Mouse (Mus musculus) heart, embryonic 11.5 days (tissue): Measurements from ENCODE around the gene Itprid2. TPM values are rescaled to one million over a fixed set of nuclear protein-coding genes. Genes with fewer than 3 reads are reported as not detected.

ENCODE experiments used
- ATAC-seq: fragments of 200-750 bp; cut with Nextera tagmentation; replicated peaks from 2 replicates; pipeline ENCODE4 v1.8.0; 2017; ENCODE audit warnings: moderate library complexity; ENCODE audit not compliant: insufficient number of reproducible peaks, low FRiP score, low TSS enrichment
- H3K27ac ChIP-seq: fragments of 300-500 bp; sonication (generic); 2 replicates; pipeline ENCODE4 v1.5.1; 2014; ENCODE audit warnings: mild to moderate bottlenecking, low read depth, low read length
- H3K27me3 ChIP-seq: fragments of 300-500 bp; sonication (generic); 2 replicates; pipeline ENCODE4 v1.6.1; 2014; ENCODE audit warnings: mild to moderate bottlenecking, low read length, mixed read lengths; ENCODE audit not compliant: control insufficient read depth, insufficient read depth
- H3K36me3 ChIP-seq: fragments of 300-500 bp; sonication (generic); 2 replicates; pipeline ENCODE4 v1.6.1; 2014; ENCODE audit warnings: mild to moderate bottlenecking, low read length, moderate library complexity, mixed read lengths; ENCODE audit not compliant: control insufficient read depth, insufficient read depth
- H3K4me1 ChIP-seq: fragments of 300-500 bp; sonication (generic); 2 replicates; pipeline ENCODE4 v1.6.1; 2014; ENCODE audit warnings: low read length; ENCODE audit not compliant: control insufficient read depth, insufficient read depth
- H3K4me2 ChIP-seq: fragments of 300-500 bp; sonication (generic); 2 replicates; pipeline ENCODE4 v1.6.1; 2014; ENCODE audit warnings: mild to moderate bottlenecking, moderate library complexity
- H3K4me3 ChIP-seq: fragments of 300-500 bp; sonication (generic); 2 replicates; pipeline ENCODE4 v1.5.1; 2014; ENCODE audit warnings: low read depth, low read length
- H3K9ac ChIP-seq: fragments of 300-500 bp; sonication (generic); 2 replicates; pipeline ENCODE4 v1.6.1; 2014; ENCODE audit warnings: mild to moderate bottlenecking, low read depth, low read length, moderate library complexity
- H3K9me3 ChIP-seq: fragments of 300-500 bp; sonication (generic); replicated peaks from 2 replicates; pipeline ENCODE4 v1.6.1; 2016; ENCODE audit warnings: low read length; ENCODE audit not compliant: control insufficient read depth
- WGBS: fragments of 180-500 bp; shearing (Covaris S2); extraction: QIAGEN DNeasy Blood & Tissue Kit; methylation state at CpG from one replicate; pipeline ENCODE4 v1.1.7; 2014; ENCODE audit not compliant: insufficient replicate concordance; 5-methylcytosine and 5-hydroxymethylcytosine counted together
- polyA plus RNA-seq: library from polyadenylated mRNA; unstranded; fragments of >200 nt; fragmentation: Nextera tagmentation; extraction: Ambion mirVana; gene quantifications from 2 replicates; pipeline ENCODE4 v1.2.1, GENCODE M21; 2014

The Itprid2 gene
- polyA plus RNA-seq, 1 experiment from 2014 or later: 10.3 TPM

GRCm38 (mm10) chr2:79714745-79715144 lies 79.6 kb downstream of the Itprid2 start:
- Histone ChIP-seq H3K9me3 (no peaks in the 10 kb centered on the region), H3K36me3 (no peaks in the 10 kb centered on the region), H3K9ac (no peak overlapping the region), H3K27me3 (no peaks in the 10 kb centered on the region), H3K4me1 (no peaks in the 10 kb centered on the region; the same call in 1 of the 2 replicates), H3K4me2 (no peak overlapping the region), H3K27ac (no peak overlapping the region), H3K4me3 (no peak overlapping the region)
- no peak for ATAC-seq
- 84% methylated on average over 6 of the region's 6 CpGs for whole genome bisulfite sequencing

- ATAC-seq: no peak
- no peak overlapping the region for H3K9ac ChIP-seq
- H3K4me1 ChIP-seq: no peaks in the 10 kb centered on the region; the same call in 1 of the 2 replicates
- WGBS: 76% methylated on average over 2 of the region's 2 CpGs
- H3K36me3 ChIP-seq: no peaks in the 10 kb centered on the region
- no peak overlapping the region for H3K27ac ChIP-seq
- H3K4me3 ChIP-seq: no peak overlapping the region
- no peaks in the 10 kb centered on the region for H3K27me3 ChIP-seq
- H3K9me3 ChIP-seq: no peaks in the 10 kb centered on the region
- H3K4me2 ChIP-seq: no peak overlapping the region
Observed at GRCm38 (mm10) chr2:79715925-79716324, 80.8 kb downstream of the Itprid2 start.

DNA sequence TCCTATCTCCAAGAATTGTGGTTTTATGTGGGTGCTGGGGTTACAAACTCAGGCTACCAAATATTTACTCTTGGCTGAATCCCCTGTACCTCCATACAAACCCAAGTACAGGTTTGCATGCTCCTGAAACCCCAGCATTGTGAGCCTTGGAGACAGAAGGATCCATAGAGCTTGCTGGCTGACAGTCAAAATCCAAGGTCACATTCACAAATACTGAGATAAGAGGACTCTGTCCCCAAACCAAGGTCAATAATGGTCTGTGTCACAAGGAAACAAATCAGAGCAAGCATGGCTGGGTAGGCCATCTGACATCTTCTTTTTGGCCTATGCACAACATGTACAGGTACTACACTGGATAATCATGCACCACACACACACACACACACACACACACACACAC lies 82.7 kb downstream of the Itprid2 start:
- Histone ChIP-seq H3K4me3 (no peak overlapping the region), H3K4me1 (no peaks in the 10 kb centered on the region; the same call in 1 of the 2 replicates), H3K9ac (no peak overlapping the region), H3K36me3 (no peaks in the 10 kb centered on the region), H3K27me3 (no peaks in the 10 kb centered on the region), H3K27ac (no peak overlapping the region), H3K9me3 (no peaks in the 10 kb centered on the region), H3K4me2 (no peak overlapping the region)
- no peak for ATAC-seq

GRCm38 (mm10) chr2:79722415-79722814 lies 87.3 kb downstream of the Itprid2 start:
- no peaks in the 10 kb centered on the region for H3K9me3 ChIP-seq
- no peaks in the 10 kb centered on the region for H3K4me1 ChIP-seq
- no peaks in the 10 kb centered on the region for H3K36me3 ChIP-seq
- H3K27me3 ChIP-seq: no peaks in the 10 kb centered on the region
- no peak overlapping the region for H3K27ac ChIP-seq
- no peak for ATAC-seq
- H3K4me2 ChIP-seq: no peak overlapping the region
- no peak overlapping the region for H3K9ac ChIP-seq
- H3K4me3 ChIP-seq: no peak overlapping the region
- 73% methylated on average over 1 of the region's 1 CpGs for WGBS

Other genes with a start within 250 kb of the Itprid2 start
- gene Neurod1, start 178.6 kb upstream of the Itprid2 start, polyA plus RNA-seq: 0.18 TPM in 1 of 2 replicates, not detected in the other
- gene Cerkl, start 178.6 kb upstream of the Itprid2 start, polyA plus RNA-seq: 0.14 and 1.2 TPM in 2 replicates
- gene Ppp1r1c, start 72.4 kb downstream of the Itprid2 start, polyA plus RNA-seq: not detected in 2 replicates